In the genomic region with DNA sequence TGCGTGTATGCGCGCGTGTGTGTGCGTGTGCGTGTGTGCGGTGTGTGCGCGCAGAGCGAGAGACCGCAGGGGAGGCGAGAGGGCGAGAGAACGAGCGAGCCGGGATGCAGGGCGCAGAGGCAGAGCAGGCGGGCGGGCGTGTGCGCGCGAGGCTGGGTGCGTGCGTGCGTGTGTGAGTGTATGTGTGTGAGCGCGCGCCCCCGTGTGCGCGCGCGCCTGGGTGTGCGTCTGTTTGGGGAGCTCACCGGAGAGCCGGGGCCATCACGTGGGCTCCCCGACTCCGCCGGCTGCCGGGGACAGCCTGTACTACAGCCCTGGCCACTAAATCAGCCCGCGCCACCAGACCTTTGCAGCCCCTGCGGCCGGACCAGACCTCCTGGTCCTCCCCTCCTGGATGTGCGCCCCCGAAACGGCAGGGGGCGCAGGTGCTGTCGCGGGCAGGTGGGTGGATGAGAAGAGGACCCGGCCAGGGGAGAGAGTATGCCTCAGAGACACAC, we compare ENCODE assay signal across 8 mouse cellular contexts.
DNase-seq lines count a peak whose midpoint lies in the region; ATAC-seq and TF ChIP-seq lines count a peak whose summit lies in the region.

No protein-coding gene starts in this region.

- peak; percentile 78 for TF ChIP-seq CTCF in gastrocnemius, adult 2 months (IDR thresholded peaks at IDR 0.05)

- DNase-seq in adrenal gland, adult (ENCODE audit: inconsistent age in 2 of 2, low spot score in 1 of 2): peak; percentile 67 to 86
- DNase-seq in cerebellum, postnatal 36 days: peak; percentile 85 to 91
- DNase-seq in gastrocnemius, adult 2 months: peak; percentile 82
- DNase-seq in left cerebral cortex, adult 18-20 months (ENCODE audit: low spot score in 2 of 2): peak; percentile 79 to 89
- DNase-seq in lung, postnatal 25 days (ENCODE audit: low spot score): peak; percentile 15
- DNase-seq in right cerebral cortex, adult 18-20 months: peak; percentile 91
- DNase-seq in yolk sac, embryonic 10.5 days (ENCODE audit: low spot score): peak; percentile 42

- ATAC-seq in hindbrain, embryonic 15.5 days (ENCODE audit: low FRiP score, low read depth): peak; percentile 91

- WGBS in hindbrain, embryonic 15.5 days: 0% methylated on average over 44 of the region's 53 CpGs

- H3K9ac ChIP-seq in hindbrain, embryonic 15.5 days: peak overlapping the region; percentile 70

- peak overlapping the region; percentile 87 for H3K4me3 ChIP-seq in gastrocnemius, adult 2 months
- H3K4me3 ChIP-seq in hindbrain, embryonic 15.5 days: peak overlapping the region; percentile 80

- H3K27ac ChIP-seq in gastrocnemius, adult 2 months: peak overlapping the region; percentile 48
- peak overlapping the region; percentile 90 for H3K27ac ChIP-seq in hindbrain, embryonic 15.5 days (replicated peaks)

- intact Hi-C loops in gastrocnemius, adult 2 months (cut with DNase I): loop anchor here (5.0 kb wide), 1 partner anchor 126 kb away; no protein-coding TSS in a partner anchor

- H3K9me3 ChIP-seq in hindbrain, embryonic 15.5 days: no peaks in the 10 kb centered on the region

- peaks cover 9% of the 10 kb centered on the region; the same call in 1 of the 2 replicates for H3K27me3 ChIP-seq in hindbrain, embryonic 15.5 days

- H3K4me1 ChIP-seq in hindbrain, embryonic 15.5 days (replicated peaks): peaks cover 34% of the 10 kb centered on the region

- peak overlapping the region; percentile 90 for H3K4me2 ChIP-seq in hindbrain, embryonic 15.5 days

- no peaks in the 10 kb centered on the region for H3K36me3 ChIP-seq in hindbrain, embryonic 15.5 days

Comparison
In these comparisons a context has a peak if more than half of its experiments do, and no peak if none do; other contexts are left out.
1. Peak in every context shown above with its lines: DNase-seq, ATAC-seq, H3K4me3 ChIP-seq and H3K27ac ChIP-seq.
2. DNase-seq: peak in every context shown above with its lines; median percentile 91 in right cerebral cortex, adult 18-20 months; 88 in cerebellum, postnatal 36 days; 84 in left cerebral cortex, adult 18-20 months; 82 in gastrocnemius, adult 2 months; 76 in adrenal gland, adult; 42 in yolk sac, embryonic 10.5 days; 15 in lung, postnatal 25 days.